Mouse (Mus musculus): ENCODE measurements around the gene H60b.
"Not testable (repeated sequence)": the region's sequence is repeated elsewhere in the genome, so short reads cannot be mapped to it uniquely, and the experiment has no call there.

The H60b gene

GRCm38 (mm10) chr10:22274445-22275057 is 116.2 kb downstream of the H60b start:
- no peak for DNase-seq

GRCm38 (mm10) chr10:22278468-22278867 is 120.1 kb downstream of the H60b start:
- DNase-seq, result not testable (repeated sequence)

- DNase-seq, result no peak
These were observed 124.4 kb downstream of the H60b start for GRCm38 (mm10) chr10:22282816-22283215.

- no peak for DNase-seq
These were observed 137.3 kb downstream of the H60b start for GRCm38 (mm10) chr10:22295676-22296075.

GRCm38 (mm10) chr10:22297033-22297762 is 138.8 kb downstream of the H60b start:
- DNase-seq, result no peak

- no peak for DNase-seq
These were observed 139.5 kb downstream of the H60b start for GRCm38 (mm10) chr10:22297766-22298461.

GRCm38 (mm10) chr10:22299324-22299723 is 140.9 kb downstream of the H60b start:
- DNase-seq, result no peak

GRCm38 (mm10) chr10:22301641-22302040 is 143.3 kb downstream of the H60b start:
- DNase-seq, result no peak

- DNase-seq, result no peak
These were observed 144.1 kb downstream of the H60b start for GRCm38 (mm10) chr10:22302344-22303057.

GRCm38 (mm10) chr10:22303736-22304135 is 145.3 kb downstream of the H60b start:
- no peak for DNase-seq

- DNase-seq, result no peak
These were observed 147.4 kb downstream of the H60b start for GRCm38 (mm10) chr10:22305801-22306200.

GRCm38 (mm10) chr10:22306452-22306851 is 148.1 kb downstream of the H60b start:
- DNase-seq, result no peak

GRCm38 (mm10) chr10:22308221-22308620 is 149.8 kb downstream of the H60b start:
- no peak for DNase-seq

GRCm38 (mm10) chr10:22322858-22323257 is 164.5 kb downstream of the H60b start:
- no peak for DNase-seq

Measured in cerebellum, postnatal 25 days (tissue).